ENCODE assay signal across 7 mouse cellular contexts in the genomic region with DNA sequence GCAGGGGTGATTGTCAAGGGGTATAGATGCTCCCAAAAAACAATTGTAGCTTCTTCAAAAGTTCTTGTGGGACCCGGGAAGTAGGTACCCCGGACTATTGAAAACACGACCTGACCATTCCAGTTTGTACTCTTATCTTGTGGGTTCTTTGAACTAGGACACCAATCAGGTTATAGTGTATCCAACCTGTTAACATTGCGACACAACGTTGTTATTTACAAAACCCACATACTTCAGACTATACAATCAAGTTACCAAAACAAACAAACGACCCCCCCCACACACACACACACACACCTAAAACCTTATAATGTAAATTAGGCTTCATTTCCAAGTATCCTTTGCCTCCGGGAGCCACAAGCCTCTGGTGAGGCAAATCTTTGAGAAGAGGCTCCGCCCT. TPM values are rescaled to one million over a fixed set of nuclear protein-coding genes. Genes with fewer than 3 reads are reported as not detected.
DNase-seq lines count a peak whose midpoint lies in the region; ATAC-seq and TF ChIP-seq lines count a peak whose summit lies in the region.

No protein-coding gene starts in this region.

- H3K27ac ChIP-seq in testis, adult 2 months (ENCODE audit: control insufficient read depth, insufficient read depth, low read depth, low read length) = no peak overlapping the region
- H3K27ac ChIP-seq in forebrain, embryonic 14.5 days (ENCODE audit: low read depth, low read length) = no peak overlapping the region
- no peak overlapping the region for H3K27ac ChIP-seq in liver, embryonic 14.5 days
- no peak overlapping the region for H3K27ac ChIP-seq in thymus, adult 2 months (ENCODE audit: control insufficient read depth, insufficient read depth, low read length)

- H3K9me3 ChIP-seq in forebrain, embryonic 14.5 days (replicated peaks; ENCODE audit: control insufficient read depth, low read length) = no peaks in the 10 kb centered on the region
- H3K9me3 ChIP-seq in liver, embryonic 14.5 days (ENCODE audit: control insufficient read depth, low read length) = no peaks in the 10 kb centered on the region

- H3K4me1 ChIP-seq in testis, adult 2 months (ENCODE audit: control insufficient read depth, insufficient read depth, low read length) = peaks cover 9% of the 10 kb centered on the region
- peaks cover 4% of the 10 kb centered on the region; the same call in 1 of the 2 replicates for H3K4me1 ChIP-seq in forebrain, embryonic 14.5 days (ENCODE audit: control insufficient read depth, insufficient read depth, low read length)
- peaks cover 3 to 15% of the 10 kb centered on the region in 2 experiments; a peak in 3 of 4 replicates for H3K4me1 ChIP-seq in liver, embryonic 14.5 days (replicated peaks; ENCODE audit: control insufficient read depth in 2 of 2, insufficient read depth in 2 of 2, low read length in 1 of 2)
- H3K4me1 ChIP-seq in thymus, adult 2 months (replicated peaks; ENCODE audit: control insufficient read depth, insufficient read depth, low read length) = peaks cover 6% of the 10 kb centered on the region; the same call in 1 of the 2 replicates

- peak overlapping the region; percentile 49 for H3K4me2 ChIP-seq in forebrain, embryonic 14.5 days (ENCODE audit: low read length)
- peak overlapping the region; percentile 80 for H3K4me2 ChIP-seq in liver, embryonic 14.5 days (ENCODE audit: low read depth)

- TF ChIP-seq CTCF in testis, adult 2 months (IDR thresholded peaks at IDR 0.05; ENCODE audit: control insufficient read depth, insufficient read depth, insufficient replicate concordance, low read depth, low read length) = no peak
- no peak for TF ChIP-seq CTCF in liver, embryonic 14.5 days (IDR thresholded peaks at IDR 0.05; ENCODE audit: low read depth)
- no peak for TF ChIP-seq CTCF in thymus, adult 2 months (IDR thresholded peaks at IDR 0.05; ENCODE audit: borderline replicate concordance, control insufficient read depth, extremely low read depth, insufficient read depth, low read length, poor library complexity)

- no peak for DNase-seq in testis, postnatal 10 days (ENCODE audit: low spot score)
- DNase-seq in forebrain, embryonic 14.5 days (ENCODE audit: low spot score) = no peak
- no peak for DNase-seq in liver, embryonic 14.5 days (ENCODE audit: low read depth in 3 of 3, low spot score in 3 of 3)
- DNase-seq in natural killer cell, adult 2 months (ENCODE audit: low spot score in 2 of 2) = no peak
- no peak for DNase-seq in thymus, adult 2 months

- H3K9ac ChIP-seq in forebrain, embryonic 14.5 days (ENCODE audit: low read length) = peak overlapping the region; percentile 32; the same call in 1 of the 2 replicates
- peak overlapping the region; percentile 35 for H3K9ac ChIP-seq in liver, embryonic 14.5 days (replicated peaks)

- no peaks in the 10 kb centered on the region for H3K27me3 ChIP-seq in testis, adult 2 months (ENCODE audit: control insufficient read depth, insufficient read depth, low read length)
- H3K27me3 ChIP-seq in forebrain, embryonic 14.5 days (replicated peaks; ENCODE audit: control insufficient read depth, insufficient read depth, low read length) = no peaks in the 10 kb centered on the region
- peaks cover 12% of the 10 kb centered on the region for H3K27me3 ChIP-seq in liver, embryonic 14.5 days (ENCODE audit: control insufficient read depth, insufficient read depth, low read length)
- H3K27me3 ChIP-seq in thymus, adult 2 months (ENCODE audit: control insufficient read depth, insufficient read depth, low read length) = no peaks in the 10 kb centered on the region

- no peak for TF ChIP-seq POLR2A in testis, adult 2 months (IDR thresholded peaks at IDR 0.05; ENCODE audit: control insufficient read depth, low read depth, low read length)
- no peak for TF ChIP-seq POLR2A in thymus, adult 2 months (IDR thresholded peaks at IDR 0.05; ENCODE audit: control insufficient read depth, extremely low read depth, insufficient read depth, low read length, poor library complexity)

- TF ChIP-seq EP300 in liver, embryonic 14.5 days (IDR thresholded peaks at IDR 0.05; ENCODE audit: low read depth) = no peak

- peak; percentile 52 for ATAC-seq in forebrain, embryonic 14.5 days
- peak; percentile 41 for ATAC-seq in liver, embryonic 14.5 days (ENCODE audit: insufficient read depth)
- no peak for ATAC-seq in monocyte, adult 5-6 weeks (replicated peaks; ENCODE audit: insufficient number of reproducible peaks, low FRiP score, low TSS enrichment, poor library complexity, severe bottlenecking)

- peak overlapping the region; percentile 91 for H3K4me3 ChIP-seq in testis, adult 2 months (ENCODE audit: control insufficient read depth, low read depth, low read length)
- peak overlapping the region; percentile 62 for H3K4me3 ChIP-seq in forebrain, embryonic 14.5 days (ENCODE audit: low read depth, low read length)
- H3K4me3 ChIP-seq in liver, embryonic 14.5 days (ENCODE audit: insufficient read depth in 1 of 2, low read depth in 2 of 2, low read length in 2 of 2) = peak overlapping the region; percentile 80 to 100
- no peak overlapping the region for H3K4me3 ChIP-seq in thymus, adult 2 months (ENCODE audit: control insufficient read depth, insufficient read depth, low read length)

- WGBS in forebrain, embryonic 14.5 days = 6% methylated on average over 8 of the region's 8 CpGs
- WGBS in liver, embryonic 14.5 days (ENCODE audit: insufficient replicate concordance) = 3% methylated on average over 8 of the region's 8 CpGs
- WGBS in thymus, adult 2 months = 3% methylated on average over 8 of the region's 8 CpGs

- no peaks in the 10 kb centered on the region for H3K36me3 ChIP-seq in testis, adult 2 months (ENCODE audit: control insufficient read depth, insufficient read depth, low read length)
- H3K36me3 ChIP-seq in forebrain, embryonic 14.5 days (ENCODE audit: control insufficient read depth, insufficient read depth, low read length) = peaks cover 31% of the 10 kb centered on the region
- H3K36me3 ChIP-seq in liver, embryonic 14.5 days (replicated peaks; ENCODE audit: control insufficient read depth, insufficient read depth, low read depth) = peaks cover 16% of the 10 kb centered on the region
- peaks cover 22% of the 10 kb centered on the region for H3K36me3 ChIP-seq in thymus, adult 2 months (ENCODE audit: control insufficient read depth, insufficient read depth, low read length)

RNA-seq across cellular contexts. Expression of gene Psmb6, which starts 0.4 kb away (rescaled TPM):
- 385 and 389 TPM in 2 replicates for polyA plus RNA-seq in testis, adult 2 months (2012; rRNA removed)
- polyA plus RNA-seq in forebrain, embryonic 14.5 days (2014; fragmentation: Nextera tagmentation; extraction: Ambion mirVana) = 841 and 1,034 TPM in 2 replicates
- 155 and 171 TPM in 2 replicates for polyA plus RNA-seq in liver, embryonic 14.5 days (2012; rRNA removed)
- 345 and 363 TPM in 2 replicates for polyA plus RNA-seq in liver, embryonic 14.5 days (2014; fragmentation: Nextera tagmentation; extraction: Ambion mirVana)
- total RNA-seq in monocyte, adult 5-6 weeks (2017) = 181 to 224 TPM (median 209 TPM) in 3 replicates
- polyA plus RNA-seq in thymus, adult 2 months (2012; rRNA removed) = 387 and 460 TPM in 2 replicates

RNA-seq across cellular contexts. Expression of gene Gltpd2, which starts 5.8 kb away (rescaled TPM):
- polyA plus RNA-seq in testis, adult 2 months (2012; rRNA removed) = not detected in 2 replicates
- 0.42 TPM in 1 of 2 replicates, not detected in the other for polyA plus RNA-seq in forebrain, embryonic 14.5 days (2014; fragmentation: Nextera tagmentation; extraction: Ambion mirVana)
- 11.2 and 15.7 TPM in 2 replicates for polyA plus RNA-seq in liver, embryonic 14.5 days (2012; rRNA removed)
- polyA plus RNA-seq in liver, embryonic 14.5 days (2014; fragmentation: Nextera tagmentation; extraction: Ambion mirVana) = 18.4 and 20.3 TPM in 2 replicates
- total RNA-seq in monocyte, adult 5-6 weeks (2017) = not detected in 3 replicates
- 0.22 and 0.50 TPM in 2 replicates for polyA plus RNA-seq in thymus, adult 2 months (2012; rRNA removed)

RNA-seq across cellular contexts. Expression of gene Gm40193, which starts 8.0 kb away (rescaled TPM):
- not detected in 2 replicates for polyA plus RNA-seq in testis, adult 2 months (2012; rRNA removed)
- polyA plus RNA-seq in forebrain, embryonic 14.5 days (2014; fragmentation: Nextera tagmentation; extraction: Ambion mirVana) = not detected in 2 replicates
- polyA plus RNA-seq in liver, embryonic 14.5 days (2012; rRNA removed) = not detected in 2 replicates
- not detected in 2 replicates for polyA plus RNA-seq in liver, embryonic 14.5 days (2014; fragmentation: Nextera tagmentation; extraction: Ambion mirVana)
- not detected in 3 replicates for total RNA-seq in monocyte, adult 5-6 weeks (2017)
- not detected in 2 replicates for polyA plus RNA-seq in thymus, adult 2 months (2012; rRNA removed)

RNA-seq across cellular contexts. Expression of gene Vmo1, which starts 10.4 kb away (rescaled TPM):
- polyA plus RNA-seq in testis, adult 2 months (2012; rRNA removed) = 0.30 and 0.36 TPM in 2 replicates
- polyA plus RNA-seq in forebrain, embryonic 14.5 days (2014; fragmentation: Nextera tagmentation; extraction: Ambion mirVana) = 0.37 TPM in 1 of 2 replicates, not detected in the other
- polyA plus RNA-seq in liver, embryonic 14.5 days (2012; rRNA removed) = 0.23 TPM in 1 of 2 replicates, not detected in the other
- 0.21 and 0.51 TPM in 2 replicates for polyA plus RNA-seq in liver, embryonic 14.5 days (2014; fragmentation: Nextera tagmentation; extraction: Ambion mirVana)
- not detected in 3 replicates for total RNA-seq in monocyte, adult 5-6 weeks (2017)
- 5.3 and 7.2 TPM in 2 replicates for polyA plus RNA-seq in thymus, adult 2 months (2012; rRNA removed)

RNA-seq across cellular contexts. Expression of gene Pld2, which starts 15.1 kb away (rescaled TPM):
- polyA plus RNA-seq in testis, adult 2 months (2012; rRNA removed) = 1.2 and 2.0 TPM in 2 replicates
- 4.8 and 5.8 TPM in 2 replicates for polyA plus RNA-seq in forebrain, embryonic 14.5 days (2014; fragmentation: Nextera tagmentation; extraction: Ambion mirVana)
- 1.9 and 2.6 TPM in 2 replicates for polyA plus RNA-seq in liver, embryonic 14.5 days (2012; rRNA removed)
- polyA plus RNA-seq in liver, embryonic 14.5 days (2014; fragmentation: Nextera tagmentation; extraction: Ambion mirVana) = 1.3 and 1.5 TPM in 2 replicates
- total RNA-seq in monocyte, adult 5-6 weeks (2017) = 5.1 to 22.0 TPM (median 11.1 TPM) in 3 replicates
- polyA plus RNA-seq in thymus, adult 2 months (2012; rRNA removed) = 12.8 and 16.1 TPM in 2 replicates
